Mouse (Mus musculus) CH12.LX (cell line): ENCODE measurements around the gene Pik3c2g. TPM values are rescaled to one million over a fixed set of nuclear protein-coding genes. Genes with fewer than 3 reads are reported as not detected.

Source experiments
- DNase-seq: peaks from one replicate; pipeline ENCODE4 v3.0.0-alpha.2; 2013; ENCODE audit errors: extremely low read depth
- H3K27ac ChIP-seq: 2 replicates; pipeline ENCODE4 v1.5.1; 2012; ENCODE audit warnings: low read depth, mild to moderate bottlenecking, control low read depth, moderate library complexity; ENCODE audit not compliant: insufficient read depth
- H3K27me3 ChIP-seq: replicated peaks from 2 replicates; pipeline ENCODE3; 2012; ENCODE audit warnings: inconsistent platforms
- H3K36me3 ChIP-seq, 2 experiments: replicated peaks in 1 of 2; 2 replicates each; pipeline versions ENCODE3 to v1.6.1; 2012; ENCODE audit warnings: inconsistent platforms in 1 of 2, low read length in 1 of 2, mild to moderate bottlenecking in 1 of 2, mixed read lengths in 1 of 2, moderate library complexity in 1 of 2; ENCODE audit not compliant: control insufficient read depth in 1 of 2, insufficient read depth in 1 of 2
- H3K4me1 ChIP-seq, 2 experiments: 2 replicates each; pipeline ENCODE4 v1.6.1; 2012; ENCODE audit warnings: inconsistent platforms in 1 of 2, moderate library complexity in 1 of 2; ENCODE audit not compliant: insufficient read depth in 2 of 2, control insufficient read depth in 1 of 2
- H3K4me2 ChIP-seq: 2 replicates; pipeline ENCODE4 v1.6.1; 2012; ENCODE audit warnings: low read depth, mild to moderate bottlenecking, control low read depth; ENCODE audit not compliant: poor library complexity, insufficient read depth, severe bottlenecking
- H3K4me3 ChIP-seq, 3 experiments: fragments of 150-350 bp in 1 of 3; sonication (generic) in 1 of 3; replicated peaks in 1 of 3; 2 replicates each; pipeline versions ENCODE3 to v1.5.1; 2011 to 2012; ENCODE audit warnings: low read depth in 2 of 3, low read length in 2 of 3, mild to moderate bottlenecking in 2 of 3, moderate library complexity in 2 of 3, control low read depth in 1 of 3, improper control_type of control experiment in 1 of 3, inconsistent platforms in 1 of 3, mixed read lengths in 1 of 3; ENCODE audit not compliant: poor library complexity in 1 of 3
- H3K79me2 ChIP-seq: replicated peaks from 2 replicates; pipeline ENCODE4 v1.6.1; 2012; ENCODE audit warnings: mild to moderate bottlenecking, moderate library complexity; ENCODE audit not compliant: control insufficient read depth, poor library complexity, insufficient read depth, severe bottlenecking; ENCODE audit errors: extremely low read depth
- H3K9ac ChIP-seq: 2 replicates; pipeline ENCODE4 v1.6.1; 2012; ENCODE audit warnings: low read depth, mild to moderate bottlenecking, control low read depth, moderate library complexity; ENCODE audit not compliant: insufficient read depth
- H3K9me3 ChIP-seq: replicated peaks from 2 replicates; pipeline ENCODE3; 2012; ENCODE audit warnings: low read length, inconsistent platforms, mixed read lengths
- BHLHE40 ChIP-seq: IDR thresholded peaks from 2 replicates; pipeline ENCODE4 v1.6.1; 2011; ENCODE audit warnings: mild to moderate bottlenecking, low read depth, low read length, improper control_type of control experiment
- EP300 ChIP-seq: IDR thresholded peaks from 2 replicates; pipeline ENCODE4 v1.6.1; 2011; ENCODE audit warnings: low read length, improper control_type of control experiment
- ETS1 ChIP-seq: conservative IDR thresholded peaks from 2 replicates; pipeline ENCODE4 v1.6.1; 2012; ENCODE audit warnings: low read depth, mild to moderate bottlenecking, inconsistent platforms, low read length, improper control_type of control experiment, moderate library complexity
- IRF4 ChIP-seq: IDR thresholded peaks from 2 replicates; pipeline ENCODE4 v1.6.1; 2014; ENCODE audit warnings: low read depth, mild to moderate bottlenecking, inconsistent platforms, low read length, improper control_type of control experiment
- KAT2A ChIP-seq: IDR thresholded peaks from 2 replicates; pipeline ENCODE4 v1.6.1; 2012; ENCODE audit warnings: low read length, improper control_type of control experiment, inconsistent platforms; ENCODE audit not compliant: insufficient replicate concordance
- MAFK ChIP-seq: IDR thresholded peaks from 2 replicates; pipeline ENCODE4 v1.6.1; 2011; ENCODE audit warnings: low read length, improper control_type of control experiment; ENCODE audit not compliant: insufficient replicate concordance
- MAX ChIP-seq: IDR thresholded peaks from 2 replicates; pipeline ENCODE4 v1.6.1; 2011; ENCODE audit warnings: low read length, improper control_type of control experiment
- MAZ ChIP-seq: IDR thresholded peaks from 2 replicates; pipeline ENCODE4 v1.6.1; 2012; ENCODE audit warnings: low read depth, mild to moderate bottlenecking, inconsistent platforms, low read length, improper control_type of control experiment, moderate library complexity
- MEF2A ChIP-seq: IDR thresholded peaks from 2 replicates; pipeline ENCODE4 v1.6.1; 2014; ENCODE audit warnings: low read depth, mild to moderate bottlenecking, inconsistent platforms, low read length, improper control_type of control experiment, borderline replicate concordance
- MYC ChIP-seq: IDR thresholded peaks from 2 replicates; pipeline ENCODE4 v1.6.1; 2011; ENCODE audit warnings: low read depth, mild to moderate bottlenecking, improper control_type of control experiment, low read length
- NRF1 ChIP-seq: IDR thresholded peaks from 2 replicates; pipeline ENCODE4 v1.6.1; 2014; ENCODE audit warnings: low read depth, mild to moderate bottlenecking, inconsistent platforms, low read length, improper control_type of control experiment, moderate library complexity
- POLR2AphosphoS2 ChIP-seq: IDR thresholded peaks from 2 replicates; pipeline ENCODE4 v1.6.1; 2011; ENCODE audit warnings: low read depth, low read length, improper control_type of control experiment
- RAD21 ChIP-seq: IDR thresholded peaks from 2 replicates; pipeline ENCODE4 v1.6.1; 2011; ENCODE audit warnings: low read depth, mild to moderate bottlenecking, low read length, improper control_type of control experiment, moderate library complexity
- SIN3A ChIP-seq: IDR thresholded peaks from 2 replicates; pipeline ENCODE4 v1.6.1; 2012; ENCODE audit warnings: low read length, improper control_type of control experiment, inconsistent platforms
- SMC3 ChIP-seq: IDR thresholded peaks from 2 replicates; pipeline ENCODE4 v1.6.1; 2011; ENCODE audit warnings: low read depth, low read length, improper control_type of control experiment
- TCF12 ChIP-seq: IDR thresholded peaks from 2 replicates; pipeline ENCODE4 v1.6.1; 2014; ENCODE audit warnings: low read depth, mild to moderate bottlenecking, inconsistent platforms, low read length, improper control_type of control experiment
- USF1 ChIP-seq: IDR thresholded peaks from 2 replicates; pipeline ENCODE4 v1.6.1; 2014; ENCODE audit warnings: low read depth, mild to moderate bottlenecking, inconsistent platforms, low read length, improper control_type of control experiment
- USF2 ChIP-seq: conservative IDR thresholded peaks from 2 replicates; pipeline ENCODE4 v1.6.1; 2011; ENCODE audit warnings: low read depth, low read length, improper control_type of control experiment
- ZC3H11A ChIP-seq: IDR thresholded peaks from 2 replicates; pipeline ENCODE4 v1.6.1; 2012; ENCODE audit warnings: low read depth, mild to moderate bottlenecking, inconsistent platforms, low read length, improper control_type of control experiment
- dilution Hi-C: fragments of 300-500 bp; cut with MboI; formaldehyde crosslinking; loops from 2 replicates; pipeline ENCODE4 v1.14.3; 2020; ENCODE audit warnings: low sequenced_read_pairs; ENCODE audit not compliant: extremely low pct_unique_long_range_greater_than_20kb, extremely low pct_ligation_motif_present
- in situ Hi-C: fragments of 300-500 bp; cut with MboI; formaldehyde crosslinking; loops from 3 replicates; pipeline ENCODE4 v1.14.3; 2019; ENCODE audit warnings: low sequenced_read_pairs, low pct_ligation_motif_present, low pct_unique_long_range_greater_than_20kb, mixed read lengths
- polyA plus RNA-seq: library from polyadenylated mRNA; unstranded; fragments of >175 nt; gene quantifications from 2 replicates; pipeline ENCODE4 v1.2.1, GENCODE M21; 2012; ENCODE audit warnings: low read depth; ENCODE audit not compliant: insufficient read length
- total RNA-seq, 2 experiments: library from RNA; depleted of rRNA; stranded (reverse); fragments of 300-350 nt in 1 of 2; fragments of >200 nt in 1 of 2; gene quantifications; 2 replicates each; pipeline ENCODE4 v1.2.3; 2012 to 2014

The Pik3c2g gene
- total and polyA plus RNA-seq, 3 experiments, result not detected

- Histone ChIP-seq H3K9me3 (peaks cover 54% of the 10 kb centered on the region), H3K9ac (no peak overlapping the region), H3K27ac (no peak overlapping the region), H3K27me3 (no peaks in the 10 kb centered on the region), H3K4me2 (no peak overlapping the region), H3K79me2 (no peaks in the 10 kb centered on the region), H3K4me3 (no peak overlapping the region), H3K4me1 (no peaks in the 10 kb centered on the region), H3K36me3 (no peaks in the 10 kb centered on the region)
- in situ Hi-C loops, result no loop called here
- no peak for TF ChIP-seq TCF12
- no peak for TF ChIP-seq MEF2A
- no peak for TF ChIP-seq KAT2A
- no peak for TF ChIP-seq BHLHE40
- TF ChIP-seq MAFK, result no peak
- no peak for TF ChIP-seq EP300
- no peak for TF ChIP-seq SIN3A
- TF ChIP-seq NRF1, result no peak
- no peak for TF ChIP-seq ETS1
- dilution Hi-C loops, result no loop called here
- DNase-seq, result no peak
Measured at GRCm38 (mm10) chr6:139750599-139750998, 163.6 kb downstream of the Pik3c2g start.

- H3K36me3 ChIP-seq, result no peaks in the 10 kb centered on the region
- H3K27ac ChIP-seq, result no peak overlapping the region
- DNase-seq, result no peak
- no peaks in the 10 kb centered on the region for H3K27me3 ChIP-seq
- no peak overlapping the region for H3K9ac ChIP-seq
- H3K79me2 ChIP-seq, result no peaks in the 10 kb centered on the region
- H3K4me3 ChIP-seq, result no peak overlapping the region
- in situ Hi-C loops, result no loop called here
- H3K9me3 ChIP-seq, result peaks cover 54% of the 10 kb centered on the region
- TF ChIP-seq POLR2AphosphoS2 (no peak), MAFK (no peak)
- dilution Hi-C loops, result no loop called here
- H3K4me1 ChIP-seq, result no peaks in the 10 kb centered on the region
- no peak overlapping the region for H3K4me2 ChIP-seq
Measured at GRCm38 (mm10) chr6:139751022-139751421, 164.0 kb downstream of the Pik3c2g start.

DNA sequence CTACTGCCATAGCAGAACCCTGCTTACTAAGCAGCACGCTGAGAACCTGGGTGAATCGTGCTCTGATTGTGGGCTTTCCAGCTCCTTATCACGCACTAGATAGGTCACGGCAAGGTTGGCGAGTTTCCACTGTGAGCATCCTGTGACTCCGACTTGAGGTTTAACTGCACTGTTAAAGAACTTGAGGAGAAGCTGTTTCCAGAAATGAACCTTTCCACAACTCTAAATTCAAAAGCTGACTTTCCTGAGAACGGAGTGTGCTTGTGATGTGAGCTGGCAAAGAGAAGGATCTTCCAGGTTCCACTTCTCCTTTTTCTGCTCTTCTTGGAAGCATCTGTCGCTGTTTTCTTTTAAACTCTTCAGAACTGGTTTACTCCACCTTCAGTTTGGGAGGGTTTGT lies 170.9 kb downstream of the Pik3c2g start:
- Histone ChIP-seq H3K79me2 (no peaks in the 10 kb centered on the region), H3K4me3 (no peak overlapping the region), H3K36me3 (no peaks in the 10 kb centered on the region), H3K27ac (no peak overlapping the region), H3K4me2 (no peak overlapping the region), H3K27me3 (no peaks in the 10 kb centered on the region), H3K4me1 (no peaks in the 10 kb centered on the region), H3K9me3 (peaks cover 56% of the 10 kb centered on the region), H3K9ac (no peak overlapping the region)
- DNase-seq, result no peak
- in situ Hi-C loops, result no loop called here
- TF ChIP-seq USF1 (no peak), ZC3H11A (no peak), MYC (no peak), MAZ (no peak), IRF4 (no peak), POLR2AphosphoS2 (no peak), USF2 (no peak), SMC3 (no peak), KAT2A (no peak), BHLHE40 (no peak), RAD21 (no peak), MAX (no peak)
- dilution Hi-C loops, result no loop called here
